Mouse (Mus musculus): Measurements from ENCODE around the gene Tmem248. TPM values are rescaled to one million over a fixed set of nuclear protein-coding genes. Genes with fewer than 3 reads are reported as not detected.

Gene Tmem248
- polyA plus RNA-seq, 1 experiment from 2014 or later: 26.6 TPM

GRCm38 (mm10) chr5:130196307-130196706 is 20.6 kb upstream of the Tmem248 start:
- no peak overlapping the region for H3K4me2 ChIP-seq (ENCODE audit: low read length)
- H3K4me3 ChIP-seq (ENCODE audit: low read length): no peak overlapping the region
- no peaks in the 10 kb centered on the region for H3K27me3 ChIP-seq (replicated peaks; ENCODE audit: control insufficient read depth, insufficient read depth, low read length)
- no peaks in the 10 kb centered on the region for H3K4me1 ChIP-seq (ENCODE audit: control insufficient read depth, insufficient read depth, low read depth, low read length)
- no peaks in the 10 kb centered on the region for H3K9me3 ChIP-seq (ENCODE audit: control insufficient read depth, low read length)
- peaks cover 25% of the 10 kb centered on the region for H3K36me3 ChIP-seq (ENCODE audit: control insufficient read depth, insufficient read depth, low read length)
- WGBS: 78% methylated on average over 1 of the region's 1 CpGs
- no peak for ATAC-seq
- H3K27ac ChIP-seq (ENCODE audit: low read depth, low read length): no peak overlapping the region
- no peak overlapping the region for H3K9ac ChIP-seq (ENCODE audit: low read depth, low read length)

- no peak overlapping the region for H3K9ac ChIP-seq (ENCODE audit: low read depth, low read length)
- H3K4me3 ChIP-seq (ENCODE audit: low read length): no peak overlapping the region
- WGBS: 85% methylated on average over 3 of the region's 3 CpGs
- H3K27me3 ChIP-seq (replicated peaks; ENCODE audit: control insufficient read depth, insufficient read depth, low read length): no peaks in the 10 kb centered on the region
- no peaks in the 10 kb centered on the region for H3K9me3 ChIP-seq (ENCODE audit: control insufficient read depth, low read length)
- no peak overlapping the region for H3K4me2 ChIP-seq (ENCODE audit: low read length)
- H3K4me1 ChIP-seq (ENCODE audit: control insufficient read depth, insufficient read depth, low read depth, low read length): no peaks in the 10 kb centered on the region
- H3K36me3 ChIP-seq (ENCODE audit: control insufficient read depth, insufficient read depth, low read length): peaks cover 17% of the 10 kb centered on the region
- H3K27ac ChIP-seq (ENCODE audit: low read depth, low read length): no peak overlapping the region
- ATAC-seq: no peak
Observed at GRCm38 (mm10) chr5:130197454-130197853, 19.4 kb upstream of the Tmem248 start.

GRCm38 (mm10) chr5:130197981-130198380 is 18.9 kb upstream of the Tmem248 start:
- ATAC-seq: no peak
- Histone ChIP-seq H3K4me3 (ENCODE audit: low read length) (no peak overlapping the region), H3K9ac (ENCODE audit: low read depth, low read length) (no peak overlapping the region), H3K27ac (ENCODE audit: low read depth, low read length) (no peak overlapping the region), H3K36me3 (ENCODE audit: control insufficient read depth, insufficient read depth, low read length) (peaks cover 14% of the 10 kb centered on the region), H3K4me2 (ENCODE audit: low read length) (no peak overlapping the region), H3K9me3 (ENCODE audit: control insufficient read depth, low read length) (no peaks in the 10 kb centered on the region), H3K27me3 (replicated peaks; ENCODE audit: control insufficient read depth, insufficient read depth, low read length) (no peaks in the 10 kb centered on the region), H3K4me1 (ENCODE audit: control insufficient read depth, insufficient read depth, low read depth, low read length) (no peaks in the 10 kb centered on the region)
- 93% methylated on average over 7 of the region's 7 CpGs for WGBS

GRCm38 (mm10) chr5:130200233-130201029 is 16.4 kb upstream of the Tmem248 start:
- H3K4me3 ChIP-seq (ENCODE audit: low read length): no peak overlapping the region
- peaks cover 14% of the 10 kb centered on the region for H3K36me3 ChIP-seq (ENCODE audit: control insufficient read depth, insufficient read depth, low read length)
- H3K9me3 ChIP-seq (ENCODE audit: control insufficient read depth, low read length): no peaks in the 10 kb centered on the region
- 87% methylated on average over 10 of the region's 10 CpGs for WGBS
- H3K27me3 ChIP-seq (replicated peaks; ENCODE audit: control insufficient read depth, insufficient read depth, low read length): no peaks in the 10 kb centered on the region
- H3K9ac ChIP-seq (ENCODE audit: low read depth, low read length): no peak overlapping the region
- no peak for ATAC-seq
- no peaks in the 10 kb centered on the region for H3K4me1 ChIP-seq (ENCODE audit: control insufficient read depth, insufficient read depth, low read depth, low read length)
- H3K4me2 ChIP-seq (ENCODE audit: low read length): no peak overlapping the region
- H3K27ac ChIP-seq (ENCODE audit: low read depth, low read length): no peak overlapping the region

- H3K9ac ChIP-seq (ENCODE audit: low read depth, low read length): no peak overlapping the region
- no peak for ATAC-seq
- H3K4me1 ChIP-seq (ENCODE audit: control insufficient read depth, insufficient read depth, low read depth, low read length): no peaks in the 10 kb centered on the region
- H3K27ac ChIP-seq (ENCODE audit: low read depth, low read length): no peak overlapping the region
- no peaks in the 10 kb centered on the region for H3K9me3 ChIP-seq (ENCODE audit: control insufficient read depth, low read length)
- H3K36me3 ChIP-seq (ENCODE audit: control insufficient read depth, insufficient read depth, low read length): peaks cover 15% of the 10 kb centered on the region
- H3K4me2 ChIP-seq (ENCODE audit: low read length): no peak overlapping the region
- H3K27me3 ChIP-seq (replicated peaks; ENCODE audit: control insufficient read depth, insufficient read depth, low read length): no peaks in the 10 kb centered on the region
- WGBS: 88% methylated on average over 4 of the region's 4 CpGs
- no peak overlapping the region for H3K4me3 ChIP-seq (ENCODE audit: low read length)
Observed at GRCm38 (mm10) chr5:130203948-130204347, 12.9 kb upstream of the Tmem248 start.

GRCm38 (mm10) chr5:130204560-130204959 is 12.3 kb upstream of the Tmem248 start:
- H3K4me2 ChIP-seq (ENCODE audit: low read length): no peak overlapping the region
- no peaks in the 10 kb centered on the region for H3K4me1 ChIP-seq (ENCODE audit: control insufficient read depth, insufficient read depth, low read depth, low read length)
- no peaks in the 10 kb centered on the region for H3K27me3 ChIP-seq (replicated peaks; ENCODE audit: control insufficient read depth, insufficient read depth, low read length)
- no peak for ATAC-seq
- H3K9me3 ChIP-seq (ENCODE audit: control insufficient read depth, low read length): no peaks in the 10 kb centered on the region
- H3K9ac ChIP-seq (ENCODE audit: low read depth, low read length): no peak overlapping the region
- WGBS: 88% methylated on average over 6 of the region's 6 CpGs
- peaks cover 13% of the 10 kb centered on the region for H3K36me3 ChIP-seq (ENCODE audit: control insufficient read depth, insufficient read depth, low read length)
- H3K27ac ChIP-seq (ENCODE audit: low read depth, low read length): no peak overlapping the region
- no peak overlapping the region for H3K4me3 ChIP-seq (ENCODE audit: low read length)

- H3K27me3 ChIP-seq (replicated peaks; ENCODE audit: control insufficient read depth, insufficient read depth, low read length): no peaks in the 10 kb centered on the region
- no peak overlapping the region for H3K9ac ChIP-seq (ENCODE audit: low read depth, low read length)
- H3K4me2 ChIP-seq (ENCODE audit: low read length): no peak overlapping the region
- no peak overlapping the region for H3K27ac ChIP-seq (ENCODE audit: low read depth, low read length)
- H3K4me1 ChIP-seq (ENCODE audit: control insufficient read depth, insufficient read depth, low read depth, low read length): no peaks in the 10 kb centered on the region
- no peak for ATAC-seq
- H3K36me3 ChIP-seq (ENCODE audit: control insufficient read depth, insufficient read depth, low read length): peaks cover 19% of the 10 kb centered on the region
- no peaks in the 10 kb centered on the region for H3K9me3 ChIP-seq (ENCODE audit: control insufficient read depth, low read length)
- 91% methylated on average over 3 of the region's 3 CpGs for WGBS
- H3K4me3 ChIP-seq (ENCODE audit: low read length): no peak overlapping the region
Observed at GRCm38 (mm10) chr5:130205441-130206023, 11.3 kb upstream of the Tmem248 start.

GRCm38 (mm10) chr5:130207299-130207698 is 9.6 kb upstream of the Tmem248 start:
- H3K4me2 ChIP-seq (ENCODE audit: low read length): no peak overlapping the region
- H3K36me3 ChIP-seq (ENCODE audit: control insufficient read depth, insufficient read depth, low read length): peaks cover 26% of the 10 kb centered on the region
- H3K27ac ChIP-seq (ENCODE audit: low read depth, low read length): no peak overlapping the region
- H3K9me3 ChIP-seq (ENCODE audit: control insufficient read depth, low read length): no peaks in the 10 kb centered on the region
- H3K4me1 ChIP-seq (ENCODE audit: control insufficient read depth, insufficient read depth, low read depth, low read length): no peaks in the 10 kb centered on the region
- H3K9ac ChIP-seq (ENCODE audit: low read depth, low read length): no peak overlapping the region
- no peak overlapping the region for H3K4me3 ChIP-seq (ENCODE audit: low read length)
- ATAC-seq: no peak
- WGBS: 95% methylated on average over 4 of the region's 4 CpGs
- no peaks in the 10 kb centered on the region for H3K27me3 ChIP-seq (replicated peaks; ENCODE audit: control insufficient read depth, insufficient read depth, low read length)

- Histone ChIP-seq H3K4me1 (ENCODE audit: control insufficient read depth, insufficient read depth, low read depth, low read length) (no peaks in the 10 kb centered on the region), H3K4me3 (ENCODE audit: low read length) (no peak overlapping the region), H3K27me3 (replicated peaks; ENCODE audit: control insufficient read depth, insufficient read depth, low read length) (no peaks in the 10 kb centered on the region), H3K4me2 (ENCODE audit: low read length) (no peak overlapping the region), H3K27ac (ENCODE audit: low read depth, low read length) (no peak overlapping the region), H3K9ac (ENCODE audit: low read depth, low read length) (no peak overlapping the region), H3K9me3 (ENCODE audit: control insufficient read depth, low read length) (no peaks in the 10 kb centered on the region), H3K36me3 (ENCODE audit: control insufficient read depth, insufficient read depth, low read length) (peaks cover 20% of the 10 kb centered on the region)
- no peak for ATAC-seq
- 92% methylated on average over 11 of the region's 11 CpGs for WGBS
Observed at GRCm38 (mm10) chr5:130212956-130213355, 3.9 kb upstream of the Tmem248 start.

Data from hindbrain, embryonic 16.5 days (tissue).